In genomic region chr10:8801719-8802347, GRCm38 (mm10) we compare ENCODE assay signal across 10 mouse cellular contexts.
DNase-seq lines count a peak whose midpoint lies in the region; ATAC-seq and TF ChIP-seq lines count a peak whose summit lies in the region.
"Had no signal": no experiment of that assay in that cellular context is flagged by ENCODE, and none has a peak within 500 bp of the region (broad histone marks: within the 10 kb centered on the region; RNA-seq: fewer than 3 reads in every experiment).

No protein-coding gene starts in this region.

- H3K4me3 ChIP-seq in gastrocnemius, adult 2 months: no peak overlapping the region
- H3K4me3 ChIP-seq in midbrain, embryonic 10.5 days: peak overlapping the region; percentile 39; the same call in 1 of the 2 replicates
- no peak overlapping the region for H3K4me3 ChIP-seq in midbrain, embryonic 11.5 days (ENCODE audit: low read depth, low read length)
- no peak overlapping the region for H3K4me3 ChIP-seq in liver, embryonic 15.5 days (replicated peaks)
- no peak overlapping the region for H3K4me3 ChIP-seq in kidney, embryonic 14.5 days (ENCODE audit: low read length)
- H3K4me3 ChIP-seq: lung, embryonic 15.5 days had no signal

- no peak for ATAC-seq in midbrain, embryonic 11.5 days (ENCODE audit: low FRiP score)
- ATAC-seq in liver, embryonic 15.5 days (ENCODE audit: insufficient read depth): peak; percentile 47; the same call in 1 of the 2 replicates
- ATAC-seq in kidney, embryonic 14.5 days (ENCODE audit: low FRiP score, low TSS enrichment): no peak

- peak; percentile 8 for DNase-seq in gastrocnemius, adult 2 months
- DNase-seq in gastrocnemius, postnatal 14 days: no peak
- DNase-seq in midbrain, embryonic 10.5 days (ENCODE audit: low spot score): no peak
- DNase-seq in midbrain, embryonic 11.5 days (ENCODE audit: low spot score, missing footprints): no peak
- DNase-seq in thymus, postnatal 14 days: peak; percentile 47
- no peak for DNase-seq in layer of hippocampus, postnatal 36 days
- DNase-seq: adrenal gland, postnatal 36 days had no signal

- H3K4me2 ChIP-seq in midbrain, embryonic 11.5 days: no peak overlapping the region
- H3K4me2 ChIP-seq in liver, embryonic 15.5 days: peak overlapping the region; percentile 27
- no peak overlapping the region for H3K4me2 ChIP-seq in kidney, embryonic 14.5 days (replicated peaks; ENCODE audit: low read depth, low read length)

- H3K27ac ChIP-seq in gastrocnemius, adult 2 months: no peak overlapping the region
- H3K27ac ChIP-seq in midbrain, embryonic 10.5 days (replicated peaks): peak overlapping the region; percentile 75
- no peak overlapping the region for H3K27ac ChIP-seq in midbrain, embryonic 11.5 days (ENCODE audit: low read depth, low read length)
- H3K27ac ChIP-seq in liver, embryonic 15.5 days (replicated peaks): no peak overlapping the region
- no peak overlapping the region for H3K27ac ChIP-seq in kidney, embryonic 14.5 days (ENCODE audit: low read depth, low read length)
- H3K27ac ChIP-seq: lung, embryonic 15.5 days had no signal

- H3K9me3 ChIP-seq in midbrain, embryonic 10.5 days (replicated peaks): peaks cover 9% of the 10 kb centered on the region; the same call in 1 of the 2 replicates
- H3K9me3 ChIP-seq in midbrain, embryonic 11.5 days (ENCODE audit: control insufficient read depth, low read length): no peaks in the 10 kb centered on the region
- H3K9me3 ChIP-seq in liver, embryonic 15.5 days (replicated peaks): no peaks in the 10 kb centered on the region
- H3K9me3 ChIP-seq in kidney, embryonic 14.5 days (ENCODE audit: control insufficient read depth, low read length): 0 out of 2 replicates have a peak, but pooled peaks cover 5% of the 10 kb centered on the region
- H3K9me3 ChIP-seq: lung, embryonic 15.5 days had no signal

- no peaks in the 10 kb centered on the region for H3K27me3 ChIP-seq in midbrain, embryonic 10.5 days (ENCODE audit: low read depth, poor library complexity, severe bottlenecking)
- H3K27me3 ChIP-seq in midbrain, embryonic 11.5 days (ENCODE audit: control insufficient read depth, insufficient read depth, low read length): no peaks in the 10 kb centered on the region
- no peaks in the 10 kb centered on the region for H3K27me3 ChIP-seq in liver, embryonic 15.5 days
- no peaks in the 10 kb centered on the region for H3K27me3 ChIP-seq in kidney, embryonic 14.5 days (ENCODE audit: control insufficient read depth, insufficient read depth, low read length)
- H3K27me3 ChIP-seq: lung, embryonic 15.5 days had no signal

- H3K9ac ChIP-seq in midbrain, embryonic 11.5 days (ENCODE audit: low read length): no peak overlapping the region
- no peak overlapping the region for H3K9ac ChIP-seq in liver, embryonic 15.5 days
- no peak overlapping the region for H3K9ac ChIP-seq in kidney, embryonic 14.5 days (ENCODE audit: low read depth, low read length)
- H3K9ac ChIP-seq: lung, embryonic 15.5 days had no signal

- H3K4me1 ChIP-seq in midbrain, embryonic 10.5 days: peaks cover 42% of the 10 kb centered on the region
- H3K4me1 ChIP-seq in midbrain, embryonic 11.5 days (ENCODE audit: control insufficient read depth, insufficient read depth, low read length): peaks cover 23% of the 10 kb centered on the region
- peaks cover 10% of the 10 kb centered on the region for H3K4me1 ChIP-seq in liver, embryonic 15.5 days (replicated peaks)
- peaks cover 8% of the 10 kb centered on the region for H3K4me1 ChIP-seq in kidney, embryonic 14.5 days (ENCODE audit: control insufficient read depth, insufficient read depth, low read length)

- H3K36me3 ChIP-seq in midbrain, embryonic 10.5 days: peaks cover 33% of the 10 kb centered on the region
- H3K36me3 ChIP-seq in midbrain, embryonic 11.5 days (ENCODE audit: control insufficient read depth, insufficient read depth, low read length): no peaks in the 10 kb centered on the region
- H3K36me3 ChIP-seq in liver, embryonic 15.5 days (replicated peaks): no peaks in the 10 kb centered on the region
- H3K36me3 ChIP-seq in kidney, embryonic 14.5 days (ENCODE audit: control insufficient read depth, insufficient read depth, low read length): peaks cover 4% of the 10 kb centered on the region; the same call in 1 of the 2 replicates

- 80% methylated on average over 12 of the region's 12 CpGs for whole genome bisulfite sequencing in midbrain, embryonic 10.5 days
- WGBS in midbrain, embryonic 11.5 days: 81% methylated on average over 12 of the region's 12 CpGs
- WGBS in liver, embryonic 15.5 days (ENCODE audit: insufficient replicate concordance): 31% methylated on average over 12 of the region's 12 CpGs
- WGBS in kidney, embryonic 14.5 days: 77% methylated on average over 12 of the region's 12 CpGs

- no peak for TF ChIP-seq CTCF in gastrocnemius, adult 2 months (IDR thresholded peaks at IDR 0.05)

- intact Hi-C loops in gastrocnemius, adult 2 months (cut with DNase I): no loop called here
- intact Hi-C loops in gastrocnemius, postnatal 14 days (cut with DNase I; ENCODE audit: low total_unique reads): no loop called here

Comparison
In these comparisons a context has a peak if more than half of its experiments do, and no peak if none do; other contexts are left out.
1. DNase-seq: peak in gastrocnemius, adult 2 months (single experiment) and thymus, postnatal 14 days (single experiment); none in gastrocnemius, postnatal 14 days (single experiment), midbrain, embryonic 10.5 days (single experiment), midbrain, embryonic 11.5 days (single experiment) and layer of hippocampus, postnatal 36 days (0 of 2).